Mouse (Mus musculus) neural tube, embryonic 13.5 days (tissue): ENCODE data around the gene Caprin2. TPM values are rescaled to one million over a fixed set of nuclear protein-coding genes. Genes with fewer than 3 reads are reported as not detected.
A peak's percentile ranks its signal among the peaks of the same experiment; 100 is the strongest.
"Not testable (repeated sequence)": the region's sequence is repeated elsewhere in the genome, so short reads cannot be mapped to it uniquely, and the experiment has no call there.

Experiments used
- ATAC-seq: fragments of 200-750 bp; cut with Nextera tagmentation; 2 replicates; pipeline ENCODE4 v1.8.0; 2017; ENCODE audit warnings: low read depth, mild to moderate bottlenecking, moderate TSS enrichment, moderate library complexity
- H3K27ac ChIP-seq: fragments of 300-500 bp; sonication (generic); replicated peaks from 2 replicates; pipeline ENCODE4 v1.5.1; 2015; ENCODE audit warnings: moderate library complexity, mild to moderate bottlenecking, inconsistent platforms
- H3K27me3 ChIP-seq: fragments of 300-500 bp; sonication (generic); 2 replicates; pipeline ENCODE4 v1.6.1; 2015; ENCODE audit warnings: mild to moderate bottlenecking, inconsistent platforms
- H3K36me3 ChIP-seq: fragments of 300-500 bp; sonication (generic); 2 replicates; pipeline ENCODE4 v1.6.1; 2015; ENCODE audit warnings: mild to moderate bottlenecking, inconsistent platforms
- H3K4me1 ChIP-seq: fragments of 300-500 bp; sonication (generic); replicated peaks from 2 replicates; pipeline ENCODE4 v1.6.1; 2015; ENCODE audit warnings: inconsistent platforms
- H3K4me2 ChIP-seq: fragments of 300-500 bp; sonication (generic); 2 replicates; pipeline ENCODE4 v1.6.1; 2015; ENCODE audit warnings: inconsistent platforms, mild to moderate bottlenecking, moderate library complexity
- H3K4me3 ChIP-seq: fragments of 300-500 bp; sonication (generic); 2 replicates; pipeline ENCODE4 v1.5.1; 2015; ENCODE audit warnings: mild to moderate bottlenecking, inconsistent platforms
- H3K9ac ChIP-seq: fragments of 300-500 bp; sonication (generic); 2 replicates; pipeline ENCODE4 v1.6.1; 2015; ENCODE audit warnings: moderate library complexity, mild to moderate bottlenecking, inconsistent platforms
- H3K9me3 ChIP-seq: fragments of 300-500 bp; sonication (generic); 2 replicates; pipeline ENCODE4 v1.6.1; 2016; ENCODE audit warnings: inconsistent platforms
- WGBS: fragments of 180-500 bp; shearing (Covaris S2); methylation state at CpG from one replicate; pipeline ENCODE4 v1.1.7; 2015; 5-methylcytosine and 5-hydroxymethylcytosine counted together
- polyA plus RNA-seq: library from polyadenylated mRNA; unstranded; fragments of >200 nt; fragmentation: Nextera tagmentation; extraction: Ambion mirVana; gene quantifications from 2 replicates; pipeline ENCODE4 v1.2.1, GENCODE M21; 2015

Caprin2 gene
- polyA plus RNA-seq: 14.2 and 14.7 TPM in 2 replicates

GRCm38 (mm10) chr6:148895773-148896506, at the start of gene Caprin2:
Gene Caprin2 (minus strand): TSS chr6:148896237.
- Histone ChIP-seq H3K9ac (peak within 1 kb of the TSS; percentile 78), H3K4me2 (peak within 1 kb of the TSS; percentile 87), H3K4me3 (peak within 1 kb of the TSS; percentile 70), H3K27me3 (no peaks in the 10 kb centered on the region), H3K27ac (peak within 1 kb of the TSS; percentile 94), H3K4me1 (peaks cover 10% of the 10 kb centered on the region), H3K36me3 (no peaks in the 10 kb centered on the region), H3K9me3 (no peaks in the 10 kb centered on the region)
- ATAC-seq: peak; percentile 100
- WGBS: under 1% methylated on average over 65 of the region's 65 CpGs

GRCm38 (mm10) chr6:148944767-148945508, 48.9 kb upstream of the Caprin2 start:
- peaks cover 29% of the 10 kb centered on the region for H3K4me1 ChIP-seq
- no peaks in the 10 kb centered on the region for H3K9me3 ChIP-seq
- H3K27me3 ChIP-seq: no peaks in the 10 kb centered on the region
- peak overlapping the region; percentile 91 for H3K9ac ChIP-seq
- under 1% methylated on average over 88 of the region's 92 CpGs for WGBS
- H3K4me3 ChIP-seq: peak overlapping the region; percentile 82
- H3K27ac ChIP-seq: peak overlapping the region; percentile 89
- no peaks in the 10 kb centered on the region for H3K36me3 ChIP-seq
- peak overlapping the region; percentile 70 for H3K4me2 ChIP-seq
- peak; percentile 62 for ATAC-seq

- Histone ChIP-seq H3K27ac (peak overlapping the region; percentile 89), H3K4me1 (peaks cover 29% of the 10 kb centered on the region), H3K4me2 (peak overlapping the region; percentile 70), H3K4me3 (peak overlapping the region; percentile 82), H3K9me3 (no peaks in the 10 kb centered on the region), H3K27me3 (no peaks in the 10 kb centered on the region), H3K36me3 (no peaks in the 10 kb centered on the region), H3K9ac (peak overlapping the region; percentile 91)
- WGBS: under 1% methylated on average over 30 of the region's 30 CpGs
- no peak for ATAC-seq
Measured at GRCm38 (mm10) chr6:148944344-148944766, 48.3 kb upstream of the Caprin2 start.

GRCm38 (mm10) chr6:148943695-148944094, 47.7 kb upstream of the Caprin2 start:
- H3K4me3 ChIP-seq: peak overlapping the region; percentile 82
- ATAC-seq: no peak
- H3K36me3 ChIP-seq: no peaks in the 10 kb centered on the region
- H3K27ac ChIP-seq: no peak overlapping the region
- 23% methylated on average over 3 of the region's 3 CpGs for WGBS
- no peaks in the 10 kb centered on the region for H3K27me3 ChIP-seq
- H3K9ac ChIP-seq: peak overlapping the region; percentile 91
- H3K4me2 ChIP-seq: peak overlapping the region; percentile 70
- no peaks in the 10 kb centered on the region for H3K9me3 ChIP-seq
- peaks cover 29% of the 10 kb centered on the region for H3K4me1 ChIP-seq

GRCm38 (mm10) chr6:148942406-148942805, 46.4 kb upstream of the Caprin2 start:
- no peaks in the 10 kb centered on the region for H3K9me3 ChIP-seq
- no peak overlapping the region for H3K27ac ChIP-seq
- no peak overlapping the region for H3K9ac ChIP-seq
- no peak for ATAC-seq
- H3K27me3 ChIP-seq: no peaks in the 10 kb centered on the region
- H3K36me3 ChIP-seq: no peaks in the 10 kb centered on the region
- H3K4me2 ChIP-seq: no peak overlapping the region
- peaks cover 29% of the 10 kb centered on the region for H3K4me1 ChIP-seq
- 70% methylated on average over 4 of the region's 4 CpGs for WGBS
- H3K4me3 ChIP-seq: no peak overlapping the region

GRCm38 (mm10) chr6:148941880-148942279, 45.8 kb upstream of the Caprin2 start:
- H3K9me3 ChIP-seq: no peaks in the 10 kb centered on the region

GRCm38 (mm10) chr6:148940383-148940782, 44.3 kb upstream of the Caprin2 start:
- not testable (repeated sequence) for H3K27me3 ChIP-seq, H3K9ac ChIP-seq, ATAC-seq, H3K4me3 ChIP-seq, H3K27ac ChIP-seq, H3K36me3 ChIP-seq, H3K4me2 ChIP-seq, H3K9me3 ChIP-seq
- H3K4me1 ChIP-seq: peaks cover 25% of the 10 kb centered on the region
- 81% methylated on average over 2 of the region's 3 CpGs for WGBS

More at GRCm38 (mm10) chr6:148941880-148942279, 45.8 kb upstream of the Caprin2 start:
- 45% methylated on average over 5 of the region's 5 CpGs for WGBS
- no peak overlapping the region for H3K4me2 ChIP-seq
- H3K4me3 ChIP-seq: no peak overlapping the region
- no peaks in the 10 kb centered on the region for H3K27me3 ChIP-seq
- H3K27ac ChIP-seq: no peak overlapping the region
- peaks cover 26% of the 10 kb centered on the region for H3K4me1 ChIP-seq
- no peaks in the 10 kb centered on the region for H3K36me3 ChIP-seq
- no peak for ATAC-seq
- H3K9ac ChIP-seq: no peak overlapping the region

- WGBS: 46% methylated on average over 1 of the region's 1 CpGs
- 0 out of 2 replicates have a peak, but pooled peaks cover under 1% of the 10 kb centered on the region for H3K36me3 ChIP-seq
- H3K27me3 ChIP-seq: no peaks in the 10 kb centered on the region
- ATAC-seq: no peak
- no peak overlapping the region for H3K27ac ChIP-seq
- H3K4me2 ChIP-seq: no peak overlapping the region
- H3K9me3 ChIP-seq: no peaks in the 10 kb centered on the region
- H3K4me1 ChIP-seq: peaks cover 16% of the 10 kb centered on the region
- no peak overlapping the region for H3K4me3 ChIP-seq
- no peak overlapping the region for H3K9ac ChIP-seq
Measured at GRCm38 (mm10) chr6:148937693-148938092, 41.7 kb upstream of the Caprin2 start.

- WGBS: 68% methylated on average over 3 of the region's 3 CpGs
- Histone ChIP-seq H3K4me1 (peaks cover 9% of the 10 kb centered on the region), H3K9me3 (no peaks in the 10 kb centered on the region), H3K27me3 (no peaks in the 10 kb centered on the region), H3K4me3 (no peak overlapping the region), H3K36me3 (peaks cover 26% of the 10 kb centered on the region), H3K9ac (no peak overlapping the region), H3K4me2 (no peak overlapping the region), H3K27ac (no peak overlapping the region)
- ATAC-seq: no peak
Measured at GRCm38 (mm10) chr6:148934961-148935590, 39.0 kb upstream of the Caprin2 start.

GRCm38 (mm10) chr6:148931281-148931680, 35.2 kb upstream of the Caprin2 start:
- WGBS: 84% methylated on average over 6 of the region's 6 CpGs
- peaks cover 61% of the 10 kb centered on the region for H3K36me3 ChIP-seq

GRCm38 (mm10) chr6:148918841-148919398, 22.9 kb upstream of the Caprin2 start:
- Histone ChIP-seq H3K27ac (no peak overlapping the region), H3K4me3 (no peak overlapping the region), H3K9ac (no peak overlapping the region), H3K36me3 (peaks cover 31% of the 10 kb centered on the region), H3K9me3 (no peaks in the 10 kb centered on the region), H3K4me2 (no peak overlapping the region), H3K27me3 (no peaks in the 10 kb centered on the region), H3K4me1 (no peaks in the 10 kb centered on the region)
- ATAC-seq: no peak

More at GRCm38 (mm10) chr6:148931281-148931680, 35.2 kb upstream of the Caprin2 start:
- H3K27ac ChIP-seq: no peak overlapping the region
- no peak overlapping the region for H3K4me3 ChIP-seq
- H3K4me2 ChIP-seq: no peak overlapping the region
- no peaks in the 10 kb centered on the region for H3K27me3 ChIP-seq
- H3K9ac ChIP-seq: no peak overlapping the region
- no peaks in the 10 kb centered on the region for H3K9me3 ChIP-seq
- ATAC-seq: no peak
- H3K4me1 ChIP-seq: peaks cover 9% of the 10 kb centered on the region

- H3K9ac ChIP-seq: no peak overlapping the region
- no peaks in the 10 kb centered on the region for H3K27me3 ChIP-seq
- H3K4me1 ChIP-seq: no peaks in the 10 kb centered on the region
- H3K4me3 ChIP-seq: no peak overlapping the region
- H3K27ac ChIP-seq: no peak overlapping the region
- H3K9me3 ChIP-seq: no peaks in the 10 kb centered on the region
- WGBS: 74% methylated on average over 1 of the region's 1 CpGs
- H3K36me3 ChIP-seq: peaks cover 24% of the 10 kb centered on the region
- no peak for ATAC-seq
- no peak overlapping the region for H3K4me2 ChIP-seq
Measured at GRCm38 (mm10) chr6:148917672-148918071, 21.6 kb upstream of the Caprin2 start.
